12 mouse cellular contexts compared by ENCODE assay signal in genomic region chr10:45471321-45471720, GRCm38 (mm10). TPM values are rescaled to one million over a fixed set of nuclear protein-coding genes. Genes with fewer than 3 reads are reported as not detected.
DNase-seq lines count a peak whose midpoint lies in the region; ATAC-seq lines count a peak whose summit lies in the region.
"Had no signal": no experiment of that assay in that cellular context is flagged by ENCODE, and none has a peak within 500 bp of the region (broad histone marks: within the 10 kb centered on the region; RNA-seq: fewer than 3 reads in every experiment).

No protein-coding gene starts in this region.

- ATAC-seq in heart, embryonic 13.5 days (ENCODE audit: extremely low read depth, insufficient number of reproducible peaks, low FRiP score, low TSS enrichment): no peak
- no peak for ATAC-seq in limb, embryonic 11.5 days (ENCODE audit: insufficient number of reproducible peaks, low FRiP score, low TSS enrichment, low read depth)
- ATAC-seq in neural tube, embryonic 15.5 days (ENCODE audit: low FRiP score): no peak
- ATAC-seq in CD4-positive, CD25-positive, alpha-beta regulatory T cell, adult 4 months: no peak

- 23% methylated on average over 3 of the region's 3 CpGs for WGBS in heart, embryonic 13.5 days
- 11% methylated on average over 3 of the region's 3 CpGs for WGBS in limb, embryonic 11.5 days
- 25% methylated on average over 3 of the region's 3 CpGs for WGBS in neural tube, embryonic 15.5 days

- H3K9me3 ChIP-seq in heart, embryonic 13.5 days: no peaks in the 10 kb centered on the region
- H3K9me3 ChIP-seq in limb, embryonic 11.5 days (ENCODE audit: control insufficient read depth, low read length): no peaks in the 10 kb centered on the region
- no peaks in the 10 kb centered on the region for H3K9me3 ChIP-seq in neural tube, embryonic 15.5 days (replicated peaks)

- H3K4me3 ChIP-seq in heart, embryonic 13.5 days: peak overlapping the region; percentile 35; the same call in 1 of the 2 replicates
- H3K4me3 ChIP-seq in limb, embryonic 11.5 days (ENCODE audit: low read depth, low read length): no peak overlapping the region
- no peak overlapping the region for H3K4me3 ChIP-seq in neural tube, embryonic 15.5 days (replicated peaks)

- no peak overlapping the region for H3K27ac ChIP-seq in heart, embryonic 13.5 days (replicated peaks)
- no peak overlapping the region for H3K27ac ChIP-seq in limb, embryonic 11.5 days (replicated peaks; ENCODE audit: low read depth, low read length)
- H3K27ac ChIP-seq in neural tube, embryonic 15.5 days (replicated peaks): no peak overlapping the region

- peaks cover 22% of the 10 kb centered on the region for H3K4me1 ChIP-seq in heart, embryonic 13.5 days
- peaks cover 9% of the 10 kb centered on the region for H3K4me1 ChIP-seq in limb, embryonic 11.5 days (ENCODE audit: control insufficient read depth, insufficient read depth, low read length)
- peaks cover 31% of the 10 kb centered on the region for H3K4me1 ChIP-seq in neural tube, embryonic 15.5 days

- H3K4me2 ChIP-seq in heart, embryonic 13.5 days: peak overlapping the region; percentile 70
- H3K4me2 ChIP-seq in limb, embryonic 11.5 days (ENCODE audit: low read depth, severe bottlenecking): peak overlapping the region; percentile 58
- H3K4me2 ChIP-seq in neural tube, embryonic 15.5 days: peak overlapping the region; percentile 45

- H3K36me3 ChIP-seq in heart, embryonic 13.5 days: no peaks in the 10 kb centered on the region
- no peaks in the 10 kb centered on the region for H3K36me3 ChIP-seq in limb, embryonic 11.5 days (ENCODE audit: control insufficient read depth, insufficient read depth, low read length)
- no peaks in the 10 kb centered on the region for H3K36me3 ChIP-seq in neural tube, embryonic 15.5 days

- no peak overlapping the region for H3K9ac ChIP-seq in heart, embryonic 13.5 days
- no peak overlapping the region for H3K9ac ChIP-seq in limb, embryonic 11.5 days (ENCODE audit: low read length)
- no peak overlapping the region for H3K9ac ChIP-seq in neural tube, embryonic 15.5 days (replicated peaks)

- no peak for DNase-seq in heart, postnatal 14 days
- peak; percentile 3 for DNase-seq in retina, postnatal 1 day
- DNase-seq in retina, embryonic 14.5 days (ENCODE audit: low spot score): no peak
- DNase-seq in limb, embryonic 11.5 days (ENCODE audit: low spot score): no peak
- no peak for DNase-seq in spleen, adult 18-20 months
- DNase-seq: adrenal gland, adult 8-10 months; heart, postnatal 4 days; kidney, postnatal 10 days; thymus, postnatal 14 days had no signal

- intact Hi-C loops in heart, postnatal 14 days (cut with DNase I): no loop called here

- no peaks in the 10 kb centered on the region; the same call in 1 of the 2 replicates for H3K27me3 ChIP-seq in heart, embryonic 13.5 days (replicated peaks)
- no peaks in the 10 kb centered on the region for H3K27me3 ChIP-seq in limb, embryonic 11.5 days (ENCODE audit: control insufficient read depth, insufficient read depth, low read length)
- H3K27me3 ChIP-seq in neural tube, embryonic 15.5 days (replicated peaks): peaks cover 18% of the 10 kb centered on the region

RNA-seq across cellular contexts. Expression of gene Lin28b, which starts 14.9 kb away (rescaled TPM):
- 2.9 and 3.5 TPM in 2 replicates for polyA plus RNA-seq in heart, embryonic 13.5 days (2015; fragmentation: Nextera tagmentation; extraction: Ambion mirVana)
- total RNA-seq in heart, postnatal 14 days (2021): under 1 TPM; 0.27 to 0.29 TPM
- 26.1 and 29.7 TPM in 2 replicates for polyA plus RNA-seq in limb, embryonic 11.5 days (2014; fragmentation: Nextera tagmentation; extraction: Ambion mirVana)
- 6.9 and 7.0 TPM in 2 replicates for polyA plus RNA-seq in neural tube, embryonic 15.5 days (2015; fragmentation: Nextera tagmentation; extraction: Ambion mirVana)
- not detected for polyA plus RNA-seq in CD4-positive, CD25-positive, alpha-beta regulatory T cell, adult 4 months (2017; shearing (Covaris generic))
